Mouse (Mus musculus) liver, postnatal 0 days (tissue): Measurements from ENCODE around the gene Borcs5. TPM values are rescaled to one million over a fixed set of nuclear protein-coding genes. Genes with fewer than 3 reads are reported as not detected.

ENCODE experiments used
- ATAC-seq: fragments of 200-750 bp; cut with Nextera tagmentation; 2 replicates; pipeline ENCODE4 v1.8.0; 2017; ENCODE audit warnings: mild to moderate bottlenecking, moderate library complexity
- DNase-seq: peaks from one replicate; pipeline ENCODE4 v3.0.0-alpha.2; 2016
- H3K27ac ChIP-seq: fragments of 300-500 bp; sonication (generic); 2 replicates; pipeline ENCODE4 v1.5.1; 2014; ENCODE audit warnings: antibody characterized with exemption, moderate library complexity, mild to moderate bottlenecking, low read depth
- H3K27me3 ChIP-seq: fragments of 300-500 bp; sonication (generic); 2 replicates; pipeline ENCODE4 v1.6.1; 2014; ENCODE audit warnings: low read length, control low read depth, mixed read lengths; ENCODE audit not compliant: insufficient read depth
- H3K36me3 ChIP-seq: fragments of 300-500 bp; sonication (generic); replicated peaks from 2 replicates; pipeline ENCODE4 v1.6.1; 2014; ENCODE audit warnings: mild to moderate bottlenecking, control low read depth, low read length, moderate library complexity, mixed read lengths; ENCODE audit not compliant: insufficient read depth
- H3K4me1 ChIP-seq: fragments of 300-500 bp; sonication (generic); 2 replicates; pipeline ENCODE4 v1.6.1; 2014; ENCODE audit warnings: antibody characterized with exemption, mild to moderate bottlenecking, control low read depth; ENCODE audit not compliant: insufficient read depth
- H3K4me2 ChIP-seq: fragments of 300-500 bp; sonication (generic); 2 replicates; pipeline ENCODE4 v1.6.1; 2014; ENCODE audit warnings: low read depth, mild to moderate bottlenecking, low read length, moderate library complexity, mixed read lengths
- H3K4me3 ChIP-seq: fragments of 300-500 bp; sonication (generic); 2 replicates; pipeline ENCODE4 v1.5.1; 2014; ENCODE audit warnings: low read depth, low read length
- H3K9ac ChIP-seq: fragments of 300-500 bp; sonication (generic); replicated peaks from 2 replicates; pipeline ENCODE4 v1.6.1; 2014; ENCODE audit warnings: mild to moderate bottlenecking, moderate library complexity
- H3K9me3 ChIP-seq: fragments of 300-500 bp; sonication (generic); 2 replicates; pipeline ENCODE4 v1.6.1; 2016; ENCODE audit warnings: mild to moderate bottlenecking, control low read depth, low read length, mixed read lengths
- CTCF ChIP-seq: sonication (generic); IDR thresholded peaks from 2 replicates; pipeline ENCODE4 v1.5.1; 2016; ENCODE audit warnings: antibody characterized with exemption, low read depth
- EP300 ChIP-seq: IDR thresholded peaks from 2 replicates; pipeline ENCODE4 v1.6.1; 2016; ENCODE audit warnings: antibody characterized with exemption, low read depth, mild to moderate bottlenecking
- WGBS: fragments of 180-500 bp; shearing (Covaris S2); extraction: QIAGEN DNeasy Blood & Tissue Kit; methylation state at CpG from one replicate; pipeline ENCODE4 v1.1.7; 2014; ENCODE audit not compliant: insufficient replicate concordance; 5-methylcytosine and 5-hydroxymethylcytosine counted together
- polyA plus RNA-seq: library from polyadenylated mRNA; unstranded; fragments of >200 nt; fragmentation: Nextera tagmentation; extraction: Ambion mirVana; gene quantifications from 2 replicates; pipeline ENCODE4 v1.2.1, GENCODE M21; 2015

The Borcs5 gene
- polyA plus RNA-seq, 1 experiment from 2014 or later: 8.3 TPM

DNA sequence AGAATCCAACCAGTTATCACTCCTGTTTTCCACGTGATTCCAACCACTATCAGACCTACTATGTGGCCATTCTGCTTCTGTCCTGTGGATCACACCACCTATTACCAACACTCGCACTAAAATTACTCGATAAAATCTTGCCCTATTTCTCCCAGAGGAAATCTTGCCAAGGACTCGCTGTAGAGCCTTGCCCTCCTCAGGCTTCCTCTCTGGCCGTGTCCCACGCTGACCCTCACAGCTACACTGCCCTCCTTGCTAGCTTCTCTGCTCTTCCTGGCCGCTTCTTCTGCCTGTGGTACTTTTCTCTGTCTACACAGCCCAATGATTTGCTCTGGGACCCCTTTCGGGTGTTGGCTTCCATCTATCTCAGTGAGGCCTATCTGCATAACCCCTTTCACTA is 93.5 kb downstream of the Borcs5 start:
- Histone ChIP-seq H3K36me3 (peaks cover 2% of the 10 kb centered on the region), H3K4me3 (no peak overlapping the region), H3K9me3 (no peaks in the 10 kb centered on the region), H3K4me2 (no peak overlapping the region), H3K9ac (no peak overlapping the region), H3K27ac (no peak overlapping the region), H3K27me3 (no peaks in the 10 kb centered on the region), H3K4me1 (peaks cover 5% of the 10 kb centered on the region; the same call in 1 of the 2 replicates)
- WGBS: 79% methylated on average over 8 of the region's 8 CpGs
- TF ChIP-seq CTCF (no peak), EP300 (no peak)
- no peak for DNase-seq
- ATAC-seq: no peak

DNA sequence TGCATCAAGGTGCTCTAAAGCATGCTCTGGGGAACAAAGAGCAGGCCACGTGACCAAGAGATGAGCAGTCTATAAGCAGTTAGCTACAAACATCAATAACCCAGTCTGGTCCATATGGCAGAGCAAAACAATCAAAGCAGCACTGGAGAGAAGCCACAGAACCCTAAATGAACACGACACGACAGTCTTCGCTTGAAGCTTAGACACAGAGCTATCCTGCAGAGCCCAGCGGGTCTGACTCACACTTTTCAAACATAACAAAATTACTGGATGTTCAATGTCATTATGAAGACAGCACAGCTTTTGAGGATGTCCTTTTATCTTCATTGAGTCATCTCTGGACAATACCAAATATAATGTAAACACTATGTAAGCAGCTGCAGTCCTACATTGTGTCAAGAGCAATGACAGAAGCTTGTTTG is 94.5 kb downstream of the Borcs5 start:
- 82% methylated on average over 5 of the region's 5 CpGs for WGBS
- no peak overlapping the region for H3K4me2 ChIP-seq
- no peak overlapping the region for H3K4me3 ChIP-seq
- peaks cover 5% of the 10 kb centered on the region; the same call in 1 of the 2 replicates for H3K4me1 ChIP-seq
- no peaks in the 10 kb centered on the region for H3K27me3 ChIP-seq
- DNase-seq (no peak), ATAC-seq (no peak)
- no peak overlapping the region for H3K9ac ChIP-seq
- peaks cover 9% of the 10 kb centered on the region for H3K36me3 ChIP-seq
- no peaks in the 10 kb centered on the region for H3K9me3 ChIP-seq
- no peak overlapping the region for H3K27ac ChIP-seq
- TF ChIP-seq CTCF: no peak
- no peak for TF ChIP-seq EP300

DNA sequence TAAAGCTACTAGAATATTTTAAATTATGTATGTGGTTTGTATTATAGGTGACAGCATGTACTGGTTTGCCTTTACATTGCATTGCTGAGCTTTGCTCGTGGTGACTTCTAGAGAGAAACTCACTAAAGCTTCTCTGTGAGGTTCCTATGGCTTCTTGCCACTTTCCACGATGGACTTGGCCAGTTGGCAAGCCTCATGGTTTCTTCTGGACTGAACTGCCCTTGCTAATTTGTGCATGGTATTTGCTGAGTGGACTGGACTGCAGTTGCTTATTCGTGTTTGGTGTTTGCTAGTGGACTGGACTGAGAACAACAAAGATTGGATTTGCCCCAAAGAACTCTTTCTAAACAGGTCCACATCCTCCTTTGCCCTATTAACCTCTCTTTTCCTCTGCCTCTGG is 97.5 kb downstream of the Borcs5 start:
- ATAC-seq (no peak), DNase-seq (no peak)
- H3K27ac ChIP-seq: no peak overlapping the region
- H3K9ac ChIP-seq: no peak overlapping the region
- H3K36me3 ChIP-seq: peaks cover 17% of the 10 kb centered on the region
- H3K4me2 ChIP-seq: no peak overlapping the region
- WGBS: 81% methylated on average over 3 of the region's 3 CpGs
- no peaks in the 10 kb centered on the region for H3K9me3 ChIP-seq
- H3K4me1 ChIP-seq: no peaks in the 10 kb centered on the region
- H3K27me3 ChIP-seq: no peaks in the 10 kb centered on the region
- H3K4me3 ChIP-seq: no peak overlapping the region
- TF ChIP-seq CTCF (no peak), EP300 (no peak)

- Histone ChIP-seq H3K9me3 (no peaks in the 10 kb centered on the region), H3K4me3 (no peak overlapping the region), H3K4me1 (no peaks in the 10 kb centered on the region), H3K36me3 (peaks cover 11% of the 10 kb centered on the region; the same call in 1 of the 2 replicates), H3K4me2 (no peak overlapping the region), H3K27me3 (no peaks in the 10 kb centered on the region), H3K27ac (0 out of 2 replicates have a peak overlapping the region, but pooled peaks have one; percentile 13), H3K9ac (no peak overlapping the region)
- DNase-seq: no peak
- TF ChIP-seq CTCF (no peak), EP300 (no peak)
- ATAC-seq: no peak; the same call in 1 of the 2 replicates
Measured at GRCm38 (mm10) chr6:134743568-134743967, 104.3 kb downstream of the Borcs5 start.

- no peak for ATAC-seq
- no peak overlapping the region for H3K4me2 ChIP-seq
- no peaks in the 10 kb centered on the region for H3K9me3 ChIP-seq
- 0 out of 2 replicates have a peak, but pooled peaks cover 2% of the 10 kb centered on the region for H3K36me3 ChIP-seq
- DNase-seq: no peak
- H3K9ac ChIP-seq: no peak overlapping the region
- no peaks in the 10 kb centered on the region for H3K27me3 ChIP-seq
- TF ChIP-seq CTCF: no peak
- no peak for TF ChIP-seq EP300
- no peak overlapping the region for H3K27ac ChIP-seq
- WGBS: 88% methylated on average over 7 of the region's 7 CpGs
- no peaks in the 10 kb centered on the region for H3K4me1 ChIP-seq
- no peak overlapping the region for H3K4me3 ChIP-seq
Measured at GRCm38 (mm10) chr6:134745876-134746275, 106.6 kb downstream of the Borcs5 start.

DNA sequence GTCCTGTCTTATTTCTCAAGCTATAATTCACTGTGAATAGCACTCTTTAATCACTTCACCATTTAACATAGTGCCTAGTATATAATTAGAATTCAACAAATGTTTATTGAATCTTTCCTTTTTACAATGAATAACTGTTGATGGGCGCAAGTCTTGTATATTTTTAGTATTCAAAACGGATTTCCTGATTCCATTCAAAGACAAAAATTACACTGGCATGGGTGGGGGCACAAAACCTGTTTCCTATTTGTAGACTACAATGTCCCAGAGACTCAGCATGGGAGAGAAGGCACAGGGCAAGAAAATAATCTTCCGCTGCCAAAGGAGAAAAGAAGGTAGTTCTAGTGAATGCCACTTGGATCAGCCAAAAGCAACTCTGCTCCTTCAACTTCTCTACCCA is 108.8 kb downstream of the Borcs5 start:
- Histone ChIP-seq H3K4me1 (no peaks in the 10 kb centered on the region), H3K36me3 (peaks cover 2% of the 10 kb centered on the region; the same call in 1 of the 2 replicates), H3K27me3 (no peaks in the 10 kb centered on the region), H3K9ac (no peak overlapping the region), H3K9me3 (no peaks in the 10 kb centered on the region), H3K4me3 (no peak overlapping the region), H3K4me2 (no peak overlapping the region), H3K27ac (no peak overlapping the region)
- 86% methylated on average over 3 of the region's 3 CpGs for WGBS
- no peak for TF ChIP-seq EP300
- TF ChIP-seq CTCF: no peak
- DNase-seq (no peak), ATAC-seq (no peak)

GRCm38 (mm10) chr6:134751087-134751486 is 111.8 kb downstream of the Borcs5 start:
- WGBS: 78% methylated on average over 4 of the region's 4 CpGs
- H3K9me3 ChIP-seq: no peaks in the 10 kb centered on the region
- H3K27ac ChIP-seq: no peak overlapping the region
- peaks cover 11% of the 10 kb centered on the region; the same call in 1 of the 2 replicates for H3K36me3 ChIP-seq
- TF ChIP-seq CTCF (no peak), EP300 (no peak)
- no peak overlapping the region for H3K9ac ChIP-seq
- H3K4me1 ChIP-seq: peaks cover 3% of the 10 kb centered on the region
- no peaks in the 10 kb centered on the region for H3K27me3 ChIP-seq
- H3K4me3 ChIP-seq: no peak overlapping the region
- DNase-seq: no peak
- no peak for ATAC-seq
- H3K4me2 ChIP-seq: no peak overlapping the region
